Mouse (Mus musculus) midbrain, embryonic 11.5 days (tissue): ENCODE data around the gene 1520401A03Rik. TPM values are rescaled to one million over a fixed set of nuclear protein-coding genes. Genes with fewer than 3 reads are reported as not detected.

ENCODE experiments used
- ATAC-seq: fragments of 200-750 bp; cut with Nextera tagmentation; 2 replicates; pipeline ENCODE4 v1.8.0; 2017; ENCODE audit warnings: moderate TSS enrichment, moderate library complexity; ENCODE audit not compliant: low FRiP score
- DNase-seq: peaks from one replicate; pipeline ENCODE4 v3.0.0; 2015; ENCODE audit warnings: low spot score; ENCODE audit errors: missing footprints
- H3K27ac ChIP-seq: fragments of 300-500 bp; sonication (generic); 2 replicates; pipeline ENCODE4 v1.5.1; 2014; ENCODE audit warnings: low read depth, low read length
- H3K27me3 ChIP-seq: fragments of 300-500 bp; sonication (generic); 2 replicates; pipeline ENCODE4 v1.6.1; 2014; ENCODE audit warnings: mild to moderate bottlenecking, low read length, moderate library complexity, mixed read lengths; ENCODE audit not compliant: control insufficient read depth, insufficient read depth
- H3K36me3 ChIP-seq: fragments of 300-500 bp; sonication (generic); 2 replicates; pipeline ENCODE4 v1.6.1; 2014; ENCODE audit warnings: mild to moderate bottlenecking, low read length, moderate library complexity, mixed read lengths; ENCODE audit not compliant: control insufficient read depth, insufficient read depth
- H3K4me1 ChIP-seq: fragments of 300-500 bp; sonication (generic); 2 replicates; pipeline ENCODE4 v1.6.1; 2014; ENCODE audit warnings: low read length; ENCODE audit not compliant: control insufficient read depth, insufficient read depth
- H3K4me2 ChIP-seq: fragments of 300-500 bp; sonication (generic); 2 replicates; pipeline ENCODE4 v1.6.1; 2014; ENCODE audit warnings: mild to moderate bottlenecking, moderate library complexity
- H3K4me3 ChIP-seq: fragments of 300-500 bp; sonication (generic); 2 replicates; pipeline ENCODE4 v1.5.1; 2014; ENCODE audit warnings: low read depth, low read length
- H3K9ac ChIP-seq: fragments of 300-500 bp; sonication (generic); 2 replicates; pipeline ENCODE4 v1.6.1; 2014; ENCODE audit warnings: low read length
- H3K9me3 ChIP-seq: fragments of 300-500 bp; sonication (generic); 2 replicates; pipeline ENCODE4 v1.6.1; 2016; ENCODE audit warnings: low read length; ENCODE audit not compliant: control insufficient read depth
- WGBS: fragments of 180-500 bp; shearing (Covaris S2); extraction: QIAGEN DNeasy Blood & Tissue Kit; methylation state at CpG from one replicate; pipeline ENCODE4 v1.1.7; 2014; 5-methylcytosine and 5-hydroxymethylcytosine counted together
- polyA plus RNA-seq: library from polyadenylated mRNA; unstranded; fragments of >200 nt; fragmentation: Nextera tagmentation; extraction: Ambion mirVana; gene quantifications from 2 replicates; pipeline ENCODE4 v1.2.1, GENCODE M21; 2014

The 1520401A03Rik gene
- polyA plus RNA-seq, 1 experiment from 2014 or later = not detected

GRCm38 (mm10) chr17:23695801-23696200 is 26.8 kb downstream of the 1520401A03Rik start:
- ATAC-seq (no peak), DNase-seq (no peak)
- 15% methylated on average over 3 of the region's 3 CpGs for WGBS
- no peaks in the 10 kb centered on the region for H3K36me3 ChIP-seq
- no peaks in the 10 kb centered on the region for H3K9me3 ChIP-seq
- H3K4me2 ChIP-seq = no peak overlapping the region
- no peak overlapping the region for H3K27ac ChIP-seq
- H3K9ac ChIP-seq = no peak overlapping the region
- H3K27me3 ChIP-seq = peaks cover 22% of the 10 kb centered on the region
- H3K4me3 ChIP-seq = no peak overlapping the region
- H3K4me1 ChIP-seq = no peaks in the 10 kb centered on the region; the same call in 1 of the 2 replicates

DNA sequence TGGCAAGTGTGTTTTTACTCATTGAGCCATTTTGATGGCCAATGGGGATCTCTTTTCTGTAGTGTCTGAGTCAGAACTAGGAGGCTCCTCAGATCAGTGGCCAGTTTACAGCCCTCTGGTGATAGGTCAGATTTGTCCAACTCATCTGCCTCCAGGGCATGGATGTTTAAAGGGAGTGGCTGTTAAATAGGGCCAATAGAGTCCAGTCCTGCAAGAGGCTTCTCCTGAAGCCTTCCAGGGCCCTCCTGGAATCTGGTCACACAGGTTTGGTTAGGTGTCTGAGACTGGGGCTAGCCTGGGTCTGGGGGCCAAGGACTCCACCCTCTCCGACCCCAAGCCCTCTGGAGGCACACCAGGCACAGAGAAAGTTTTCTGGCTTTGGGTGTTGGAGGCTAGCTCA is 28.1 kb downstream of the 1520401A03Rik start:
- ATAC-seq (no peak), DNase-seq (no peak)
- H3K4me3 ChIP-seq = no peak overlapping the region
- H3K4me1 ChIP-seq = no peaks in the 10 kb centered on the region; the same call in 1 of the 2 replicates
- H3K27ac ChIP-seq = no peak overlapping the region
- WGBS = 74% methylated on average over 1 of the region's 1 CpGs
- no peak overlapping the region for H3K9ac ChIP-seq
- no peaks in the 10 kb centered on the region for H3K36me3 ChIP-seq
- no peak overlapping the region for H3K4me2 ChIP-seq
- H3K9me3 ChIP-seq = no peaks in the 10 kb centered on the region
- peaks cover 15% of the 10 kb centered on the region for H3K27me3 ChIP-seq

DNA sequence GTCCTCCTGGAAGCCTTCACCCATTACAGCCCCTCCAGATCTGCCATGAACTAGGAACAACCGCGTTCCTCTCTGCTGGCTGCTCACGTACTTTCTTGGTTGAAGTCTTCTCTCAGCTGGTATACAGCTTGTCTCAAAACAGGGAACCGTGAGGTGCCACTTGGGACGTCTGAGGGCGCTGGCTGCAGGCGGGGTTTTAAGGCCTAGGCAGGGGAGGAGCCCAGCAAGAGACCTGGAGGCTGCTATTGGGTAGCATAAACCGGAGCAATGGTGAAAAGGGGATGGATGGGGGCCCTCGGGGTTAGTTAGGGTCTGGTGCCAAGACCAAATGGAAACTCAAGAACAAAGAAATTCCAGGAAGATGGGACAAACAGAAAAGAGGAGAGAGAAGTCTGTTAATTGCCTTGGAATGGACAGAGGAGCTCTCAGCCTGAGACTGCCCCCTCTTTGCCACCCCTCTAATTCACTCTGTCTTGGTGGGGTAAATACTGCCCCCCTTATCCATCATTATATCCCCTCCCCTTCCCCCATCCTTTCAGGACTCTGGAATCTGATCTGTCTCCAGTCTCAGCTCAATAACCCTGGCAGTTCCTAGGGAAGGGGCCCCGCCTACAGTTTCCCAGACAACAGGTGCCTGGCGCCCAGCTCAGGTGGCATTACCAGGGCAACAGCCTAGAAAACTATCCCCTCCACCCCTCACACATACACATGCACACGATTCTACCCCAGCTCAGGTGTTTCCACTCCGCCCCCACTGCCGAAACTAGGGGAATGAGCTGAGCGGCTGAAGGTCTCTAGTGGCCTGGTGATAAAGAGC is 38.5 kb downstream of the 1520401A03Rik start, which contains the start of gene Cldn9:
Gene Cldn9 (minus strand): TSS at position 171 of the 817 bp plus-strand sequence.
- Histone ChIP-seq H3K4me3 (no peak within 1 kb of the TSS), H3K4me2 (no peak within 1 kb of the TSS), H3K9me3 (no peaks in the 10 kb centered on the region), H3K27ac (no peak within 1 kb of the TSS), H3K4me1 (peaks cover 13% of the 10 kb centered on the region; the same call in 1 of the 2 replicates), H3K27me3 (peaks cover 46% of the 10 kb centered on the region), H3K36me3 (no peaks in the 10 kb centered on the region), H3K9ac (no peak within 1 kb of the TSS)
- DNase-seq (peak; percentile 78), ATAC-seq (peak; percentile 70)
- 13% methylated on average over 15 of the region's 15 CpGs for WGBS

GRCm38 (mm10) chr17:23683226-23683625 is 39.4 kb downstream of the 1520401A03Rik start:
- Histone ChIP-seq H3K27me3 (peaks cover 55% of the 10 kb centered on the region), H3K9ac (no peak overlapping the region), H3K4me2 (no peak overlapping the region), H3K27ac (no peak overlapping the region), H3K9me3 (no peaks in the 10 kb centered on the region), H3K36me3 (no peaks in the 10 kb centered on the region), H3K4me3 (no peak overlapping the region), H3K4me1 (peaks cover 13% of the 10 kb centered on the region; the same call in 1 of the 2 replicates)
- ATAC-seq = no peak
- peak; percentile 85 for DNase-seq
- WGBS = 26% methylated on average over 15 of the region's 15 CpGs

DNA sequence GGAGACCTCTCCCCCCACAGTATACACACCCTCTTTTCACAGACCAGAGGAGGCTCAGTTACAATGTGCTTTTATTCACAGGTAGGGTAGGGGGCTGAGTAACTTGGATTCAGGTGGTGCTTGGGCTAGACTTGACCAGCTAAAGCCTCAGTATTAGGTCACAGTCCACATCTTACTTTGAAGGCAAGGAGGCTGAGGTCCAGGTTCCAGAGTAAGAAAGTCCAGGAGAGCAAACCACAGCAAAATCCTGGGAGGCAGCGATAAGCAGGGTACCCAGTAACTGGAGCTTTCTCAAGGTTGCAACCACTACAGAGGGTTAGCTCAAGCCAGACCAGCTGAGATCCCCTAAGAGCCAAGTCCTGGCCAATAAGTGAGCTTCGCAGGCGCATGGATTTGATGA is 40.1 kb downstream of the 1520401A03Rik start:
- H3K36me3 ChIP-seq = no peaks in the 10 kb centered on the region
- DNase-seq (peak; percentile 77), ATAC-seq (no peak)
- no peak overlapping the region for H3K9ac ChIP-seq
- H3K4me1 ChIP-seq = peaks cover 13% of the 10 kb centered on the region
- no peaks in the 10 kb centered on the region for H3K9me3 ChIP-seq
- no peak overlapping the region for H3K4me2 ChIP-seq
- H3K27ac ChIP-seq = no peak overlapping the region
- WGBS = 77% methylated on average over 3 of the region's 3 CpGs
- H3K27me3 ChIP-seq = peaks cover 55% of the 10 kb centered on the region
- H3K4me3 ChIP-seq = no peak overlapping the region

- peaks cover 16% of the 10 kb centered on the region for H3K4me1 ChIP-seq
- H3K4me2 ChIP-seq = no peak overlapping the region
- peaks cover 55% of the 10 kb centered on the region for H3K27me3 ChIP-seq
- H3K9me3 ChIP-seq = no peaks in the 10 kb centered on the region
- ATAC-seq (no peak), DNase-seq (no peak)
- WGBS = 67% methylated on average over 4 of the region's 4 CpGs
- no peak overlapping the region for H3K4me3 ChIP-seq
- H3K9ac ChIP-seq = no peak overlapping the region
- H3K27ac ChIP-seq = no peak overlapping the region
- H3K36me3 ChIP-seq = no peaks in the 10 kb centered on the region
Observed at GRCm38 (mm10) chr17:23682092-23682491, 40.5 kb downstream of the 1520401A03Rik start.

DNA sequence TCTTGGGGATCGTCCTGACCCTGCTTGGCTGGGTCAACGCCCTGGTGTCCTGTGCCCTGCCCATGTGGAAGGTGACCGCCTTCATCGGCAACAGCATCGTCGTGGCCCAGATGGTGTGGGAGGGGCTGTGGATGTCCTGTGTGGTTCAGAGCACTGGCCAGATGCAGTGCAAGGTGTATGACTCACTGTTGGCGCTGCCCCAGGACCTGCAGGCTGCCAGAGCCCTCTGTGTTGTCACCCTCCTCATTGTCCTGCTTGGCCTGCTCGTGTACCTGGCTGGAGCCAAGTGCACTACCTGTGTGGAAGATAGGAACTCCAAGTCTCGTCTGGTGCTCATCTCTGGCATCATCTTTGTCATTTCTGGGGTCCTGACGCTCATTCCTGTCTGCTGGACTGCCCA is 41.5 kb downstream of the 1520401A03Rik start:
- peaks cover 62% of the 10 kb centered on the region for H3K27me3 ChIP-seq
- no peak overlapping the region for H3K4me2 ChIP-seq
- no peak overlapping the region for H3K9ac ChIP-seq
- no peaks in the 10 kb centered on the region for H3K36me3 ChIP-seq
- H3K4me1 ChIP-seq = peaks cover 23% of the 10 kb centered on the region
- ATAC-seq = no peak
- H3K4me3 ChIP-seq = no peak overlapping the region
- no peaks in the 10 kb centered on the region for H3K9me3 ChIP-seq
- WGBS = 85% methylated on average over 10 of the region's 10 CpGs
- DNase-seq = no peak
- no peak overlapping the region for H3K27ac ChIP-seq

DNA sequence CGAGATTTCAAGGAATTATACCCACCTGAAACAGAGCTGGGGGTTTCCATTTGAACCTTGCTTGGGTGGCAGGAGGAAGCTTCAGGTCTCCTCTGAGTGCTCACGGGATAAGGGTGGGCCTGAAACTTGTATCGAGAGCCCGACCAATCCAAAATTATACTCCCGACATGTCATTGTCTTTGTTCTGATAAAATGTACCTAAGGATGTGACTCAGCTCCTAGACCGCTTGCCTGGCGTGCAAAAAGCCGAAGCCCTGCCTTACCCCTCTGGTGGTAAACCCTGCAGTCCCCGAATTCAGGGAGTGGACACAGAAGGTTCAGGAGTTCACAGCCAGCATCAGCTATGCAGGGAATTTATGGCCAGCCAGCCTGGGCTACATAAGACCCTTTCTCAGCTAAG is 42.2 kb downstream of the 1520401A03Rik start:
- H3K4me2 ChIP-seq = no peak overlapping the region
- no peaks in the 10 kb centered on the region for H3K36me3 ChIP-seq
- no peak for ATAC-seq
- peaks cover 70% of the 10 kb centered on the region for H3K27me3 ChIP-seq
- no peaks in the 10 kb centered on the region for H3K9me3 ChIP-seq
- H3K9ac ChIP-seq = no peak overlapping the region
- peaks cover 25% of the 10 kb centered on the region for H3K4me1 ChIP-seq
- H3K27ac ChIP-seq = no peak overlapping the region
- 77% methylated on average over 9 of the region's 9 CpGs for WGBS
- DNase-seq = peak; percentile 33
- no peak overlapping the region for H3K4me3 ChIP-seq

- H3K4me1 ChIP-seq = peaks cover 24% of the 10 kb centered on the region
- no peaks in the 10 kb centered on the region for H3K9me3 ChIP-seq
- H3K27ac ChIP-seq = no peak within 1 kb of the TSS
- H3K4me3 ChIP-seq = no peak within 1 kb of the TSS
- peak; percentile 85 for DNase-seq
- H3K9ac ChIP-seq = no peak within 1 kb of the TSS
- H3K27me3 ChIP-seq = peaks cover 76% of the 10 kb centered on the region
- no peaks in the 10 kb centered on the region for H3K36me3 ChIP-seq
- H3K4me2 ChIP-seq = peak within 1 kb of the TSS; percentile 20; the same call in 1 of the 2 replicates
- WGBS = 1% methylated on average over 38 of the region's 38 CpGs
- ATAC-seq = no peak
Observed at GRCm38 (mm10) chr17:23679127-23679835, 43.3 kb downstream of the 1520401A03Rik start, which contains the start of gene Cldn6. Cldn6 (plus strand) TSS chr17:23679249.
